Mouse (Mus musculus): Measurements from ENCODE around the gene Polr3f.

The Polr3f gene

DNA sequence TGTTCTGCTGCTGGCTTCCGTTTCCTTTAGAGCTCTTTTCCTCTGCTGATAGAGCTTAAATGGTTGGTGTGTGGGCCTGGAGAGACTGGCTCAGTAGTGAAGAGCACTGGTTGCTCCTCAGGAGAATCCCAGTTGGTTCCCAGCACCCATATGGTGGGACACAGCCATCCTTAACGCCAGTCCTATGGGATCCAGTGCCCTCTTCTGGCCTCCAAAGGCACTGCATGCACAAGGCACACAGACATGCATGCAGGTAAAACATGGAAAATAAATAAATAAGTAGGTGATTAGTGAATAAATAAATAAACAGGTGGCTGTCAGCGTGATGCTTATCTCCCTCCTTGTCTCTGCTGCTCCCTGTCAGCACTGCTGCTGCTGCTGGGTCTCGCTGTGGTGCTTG lies 61.2 kb downstream of the Polr3f start:
- DNase-seq (ENCODE audit: low spot score in 2 of 2): no peak

Data from urinary bladder, postnatal 36 days (tissue).